Mouse (Mus musculus) intestine, embryonic 14.5 days (tissue): ENCODE results near the gene Tspan9. TPM values are rescaled to one million over a fixed set of nuclear protein-coding genes. Genes with fewer than 3 reads are reported as not detected.

ENCODE experiments used
- ATAC-seq: fragments of 200-750 bp; cut with Nextera tagmentation; replicated peaks from 2 replicates; pipeline ENCODE4 v1.8.0; 2017; ENCODE audit warnings: low read depth, moderate number of reproducible peaks, moderate TSS enrichment, moderate library complexity; ENCODE audit not compliant: low FRiP score, low TSS enrichment
- DNase-seq: peaks from one replicate; pipeline ENCODE4 v3.0.0-alpha.2; 2018; ENCODE audit warnings: low spot score
- H3K27ac ChIP-seq: fragments of 300-500 bp; sonication (generic); 2 replicates; pipeline ENCODE4 v1.5.1; 2014; ENCODE audit warnings: low read depth, mild to moderate bottlenecking, control low read depth
- H3K27me3 ChIP-seq: fragments of 300-500 bp; sonication (generic); replicated peaks from 2 replicates; pipeline ENCODE4 v1.6.1; 2014; ENCODE audit warnings: low read length, control low read depth; ENCODE audit not compliant: control insufficient read depth, insufficient read depth
- H3K36me3 ChIP-seq: fragments of 300-500 bp; sonication (generic); 2 replicates; pipeline ENCODE4 v1.6.1; 2014; ENCODE audit warnings: low read length, control low read depth; ENCODE audit not compliant: control insufficient read depth, insufficient read depth
- H3K4me1 ChIP-seq: fragments of 300-500 bp; sonication (generic); replicated peaks from 2 replicates; pipeline ENCODE4 v1.6.1; 2014; ENCODE audit warnings: low read length, control low read depth, mixed read lengths; ENCODE audit not compliant: control insufficient read depth, insufficient read depth
- H3K4me2 ChIP-seq: fragments of 300-500 bp; sonication (generic); 2 replicates; pipeline ENCODE4 v1.6.1; 2014; ENCODE audit warnings: low read length
- H3K4me3 ChIP-seq: fragments of 300-500 bp; sonication (generic); 2 replicates; pipeline ENCODE4 v1.5.1; 2014; ENCODE audit warnings: low read depth, low read length, control low read depth, mixed read lengths
- H3K9ac ChIP-seq: fragments of 300-500 bp; sonication (generic); 2 replicates; pipeline ENCODE4 v1.6.1; 2014; ENCODE audit warnings: mild to moderate bottlenecking, low read length
- H3K9me3 ChIP-seq: fragments of 300-500 bp; sonication (generic); 2 replicates; pipeline ENCODE4 v1.6.1; 2016; ENCODE audit warnings: low read length, control low read depth; ENCODE audit not compliant: control insufficient read depth
- WGBS: fragments of 180-500 bp; shearing (Covaris S2); extraction: QIAGEN DNeasy Blood & Tissue Kit; methylation state at CpG from one replicate; pipeline ENCODE4 v1.1.7; 2014; 5-methylcytosine and 5-hydroxymethylcytosine counted together
- polyA plus RNA-seq: library from polyadenylated mRNA; unstranded; fragments of >200 nt; fragmentation: Nextera tagmentation; extraction: Ambion mirVana; gene quantifications from 2 replicates; pipeline ENCODE4 v1.2.1, GENCODE M21; 2014

Gene Tspan9
- polyA plus RNA-seq, 1 experiment from 2014 or later, result 113 TPM

- 91% methylated on average over 14 of the region's 14 CpGs for WGBS
- H3K27me3 ChIP-seq, result no peaks in the 10 kb centered on the region
These were observed 156.0 kb downstream of the Tspan9 start for GRCm38 (mm10) chr6:127987374-127987773.

GRCm38 (mm10) chr6:127986357-127986756 is 157.0 kb downstream of the Tspan9 start:
- Histone ChIP-seq H3K27ac (no peak overlapping the region), H3K27me3 (no peaks in the 10 kb centered on the region), H3K4me1 (peaks cover 18% of the 10 kb centered on the region), H3K36me3 (no peaks in the 10 kb centered on the region), H3K4me2 (no peak overlapping the region), H3K9ac (no peak overlapping the region), H3K9me3 (no peaks in the 10 kb centered on the region), H3K4me3 (no peak overlapping the region)
- DNase-seq, result no peak
- no peak for ATAC-seq
- WGBS, result 52% methylated on average over 9 of the region's 9 CpGs

More at GRCm38 (mm10) chr6:127987374-127987773, 156.0 kb downstream of the Tspan9 start:
- Histone ChIP-seq H3K9ac (no peak overlapping the region), H3K36me3 (no peaks in the 10 kb centered on the region), H3K4me2 (no peak overlapping the region), H3K4me1 (peaks cover 17% of the 10 kb centered on the region), H3K9me3 (no peaks in the 10 kb centered on the region), H3K4me3 (no peak overlapping the region), H3K27ac (no peak overlapping the region)
- no peak for ATAC-seq
- no peak for DNase-seq

GRCm38 (mm10) chr6:127981176-127981575 is 162.2 kb downstream of the Tspan9 start:
- Histone ChIP-seq H3K27ac (no peak overlapping the region; the same call in 1 of the 2 replicates), H3K36me3 (no peaks in the 10 kb centered on the region)
- ATAC-seq, result no peak

GRCm38 (mm10) chr6:127980381-127981045 is 162.9 kb downstream of the Tspan9 start:
- WGBS, result 68% methylated on average over 11 of the region's 11 CpGs
- H3K27me3 ChIP-seq, result no peaks in the 10 kb centered on the region
- ATAC-seq, result no peak

More at GRCm38 (mm10) chr6:127981176-127981575, 162.2 kb downstream of the Tspan9 start:
- Histone ChIP-seq H3K9me3 (no peaks in the 10 kb centered on the region), H3K27me3 (no peaks in the 10 kb centered on the region), H3K4me2 (no peak overlapping the region), H3K4me1 (peaks cover 12% of the 10 kb centered on the region), H3K4me3 (no peak overlapping the region), H3K9ac (no peak overlapping the region)
- DNase-seq, result no peak
- WGBS, result 47% methylated on average over 8 of the region's 8 CpGs

GRCm38 (mm10) chr6:127979831-127980230 is 163.6 kb downstream of the Tspan9 start:
- no peak overlapping the region for H3K27ac ChIP-seq
- H3K4me3 ChIP-seq, result no peak overlapping the region
- H3K4me1 ChIP-seq, result peaks cover 12% of the 10 kb centered on the region
- DNase-seq (no peak), ATAC-seq (no peak)
- no peak overlapping the region for H3K9ac ChIP-seq
- H3K4me2 ChIP-seq, result no peak overlapping the region
- H3K27me3 ChIP-seq, result no peaks in the 10 kb centered on the region
- no peaks in the 10 kb centered on the region for H3K9me3 ChIP-seq
- 96% methylated on average over 5 of the region's 5 CpGs for WGBS
- H3K36me3 ChIP-seq, result no peaks in the 10 kb centered on the region

More at GRCm38 (mm10) chr6:127980381-127981045, 162.9 kb downstream of the Tspan9 start:
- H3K4me3 ChIP-seq, result no peak overlapping the region
- no peak overlapping the region for H3K4me2 ChIP-seq
- no peak overlapping the region for H3K27ac ChIP-seq
- no peak overlapping the region for H3K9ac ChIP-seq
- H3K4me1 ChIP-seq, result peaks cover 12% of the 10 kb centered on the region
- no peaks in the 10 kb centered on the region for H3K36me3 ChIP-seq
- H3K9me3 ChIP-seq, result no peaks in the 10 kb centered on the region
- no peak for DNase-seq

GRCm38 (mm10) chr6:127978941-127979340 is 164.5 kb downstream of the Tspan9 start:
- WGBS, result 63% methylated on average over 20 of the region's 20 CpGs
- Histone ChIP-seq H3K4me3 (no peak overlapping the region), H3K9ac (no peak overlapping the region), H3K27me3 (no peaks in the 10 kb centered on the region), H3K4me1 (peaks cover 14% of the 10 kb centered on the region), H3K27ac (no peak overlapping the region), H3K36me3 (no peaks in the 10 kb centered on the region), H3K4me2 (no peak overlapping the region), H3K9me3 (no peaks in the 10 kb centered on the region)
- ATAC-seq (no peak), DNase-seq (no peak)

- Histone ChIP-seq H3K4me2 (no peak overlapping the region), H3K4me1 (peaks cover 20% of the 10 kb centered on the region), H3K27me3 (no peaks in the 10 kb centered on the region), H3K27ac (no peak overlapping the region), H3K9me3 (no peaks in the 10 kb centered on the region), H3K4me3 (no peak overlapping the region), H3K9ac (no peak overlapping the region), H3K36me3 (no peaks in the 10 kb centered on the region)
- WGBS, result 78% methylated on average over 6 of the region's 6 CpGs
- DNase-seq (no peak), ATAC-seq (no peak)
These were observed 166.7 kb downstream of the Tspan9 start for GRCm38 (mm10) chr6:127976695-127977094.

- Histone ChIP-seq H3K27me3 (no peaks in the 10 kb centered on the region), H3K4me2 (no peak overlapping the region), H3K9me3 (no peaks in the 10 kb centered on the region), H3K4me3 (no peak overlapping the region), H3K27ac (peak overlapping the region; percentile 55), H3K9ac (no peak overlapping the region), H3K36me3 (no peaks in the 10 kb centered on the region), H3K4me1 (peaks cover 8% of the 10 kb centered on the region; the same call in 1 of the 2 replicates)
- DNase-seq, result no peak
- 34% methylated on average over 9 of the region's 9 CpGs for WGBS
- no peak for ATAC-seq
These were observed 169.4 kb downstream of the Tspan9 start for GRCm38 (mm10) chr6:127974000-127974399.

- no peak overlapping the region for H3K9ac ChIP-seq
- peak overlapping the region; percentile 55 for H3K27ac ChIP-seq
- no peak for ATAC-seq
- no peaks in the 10 kb centered on the region for H3K27me3 ChIP-seq
- no peaks in the 10 kb centered on the region for H3K36me3 ChIP-seq
- no peak for DNase-seq
- H3K4me3 ChIP-seq, result no peak overlapping the region
- no peak overlapping the region for H3K4me2 ChIP-seq
- H3K9me3 ChIP-seq, result no peaks in the 10 kb centered on the region
- peaks cover 8% of the 10 kb centered on the region; the same call in 1 of the 2 replicates for H3K4me1 ChIP-seq
- WGBS, result 44% methylated on average over 6 of the region's 6 CpGs
These were observed 169.8 kb downstream of the Tspan9 start for GRCm38 (mm10) chr6:127973553-127973952.
